Mouse (Mus musculus): ENCODE data around the gene Grm4.
A peak's percentile ranks its signal among the peaks of the same experiment; 100 is the strongest.

Gene Grm4

DNA sequence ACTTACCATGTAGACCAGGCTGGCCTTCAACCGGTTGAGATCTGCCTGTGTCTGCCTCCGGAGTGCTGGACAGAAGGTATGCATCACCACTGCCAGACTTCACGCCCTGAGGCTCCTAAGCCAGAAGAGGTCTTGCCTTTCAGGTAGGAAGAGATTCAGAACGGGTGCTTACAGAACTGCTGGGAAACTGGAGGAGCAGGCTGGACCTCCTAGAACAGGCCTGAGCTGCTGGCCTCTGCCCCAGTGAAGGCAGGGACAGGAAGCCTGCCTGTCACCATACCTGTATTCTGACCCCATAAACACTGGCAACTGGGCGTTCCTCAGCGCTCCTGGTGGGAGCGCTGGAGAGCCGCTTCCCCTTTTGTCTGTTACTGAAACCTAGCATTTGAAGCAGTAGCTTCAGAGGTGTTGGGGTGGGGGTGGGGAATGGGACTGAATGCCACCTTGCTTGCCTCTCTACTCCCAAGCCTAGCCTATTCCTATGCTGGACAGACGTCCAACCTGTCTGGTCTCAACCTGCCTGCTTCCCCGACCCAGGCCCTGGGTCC lies 30.3 kb upstream of the Grm4 start:
- no peak for DNase-seq (ENCODE audit: low spot score)

DNA sequence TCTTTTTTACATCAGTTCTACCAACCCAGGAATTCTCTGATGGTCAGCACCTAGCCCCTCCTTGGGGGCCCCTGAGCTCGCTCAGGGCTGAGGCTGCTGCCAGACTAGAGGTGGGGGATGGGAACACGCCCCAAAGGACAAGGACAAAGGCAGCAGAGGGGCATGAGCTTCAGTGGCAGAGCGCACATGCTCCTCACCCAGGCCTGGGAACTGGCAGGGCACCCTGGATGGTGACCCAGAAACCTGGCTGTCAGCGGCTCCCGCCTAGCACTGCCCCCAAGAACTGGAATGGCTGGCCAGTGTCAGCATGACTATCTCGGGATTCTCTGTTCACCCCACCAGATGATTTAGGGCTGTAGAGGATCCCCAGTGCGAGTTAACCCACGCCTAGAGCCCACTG lies 28.0 kb upstream of the Grm4 start:
- DNase-seq (ENCODE audit: low spot score), result no peak

- DNase-seq (ENCODE audit: low spot score), result no peak
These were observed 26.2 kb upstream of the Grm4 start for GRCm38 (mm10) chr17:27547253-27547868.

GRCm38 (mm10) chr17:27546574-27547085 lies 25.4 kb upstream of the Grm4 start:
- no peak for DNase-seq (ENCODE audit: low spot score)

DNA sequence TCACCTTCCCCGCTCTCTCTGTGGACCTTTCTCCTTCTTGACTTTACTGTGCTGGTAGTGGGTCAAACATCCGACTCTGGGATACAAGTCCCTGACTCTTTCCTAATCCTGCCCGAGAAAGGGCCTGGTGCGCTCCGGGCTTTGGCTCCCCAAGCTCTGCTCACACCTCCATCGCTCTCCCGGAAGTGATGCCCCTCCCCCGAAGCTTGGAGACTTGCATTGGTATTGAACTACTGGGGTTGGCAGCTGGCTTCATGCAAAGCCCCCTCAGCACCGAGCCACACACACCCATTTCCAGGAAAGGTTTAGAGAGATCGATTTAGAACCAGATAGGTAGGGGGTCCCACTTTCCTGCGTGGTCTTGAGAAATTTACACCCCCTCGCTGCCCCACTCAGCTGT lies 24.8 kb upstream of the Grm4 start:
- DNase-seq (ENCODE audit: low spot score), result no peak

DNA sequence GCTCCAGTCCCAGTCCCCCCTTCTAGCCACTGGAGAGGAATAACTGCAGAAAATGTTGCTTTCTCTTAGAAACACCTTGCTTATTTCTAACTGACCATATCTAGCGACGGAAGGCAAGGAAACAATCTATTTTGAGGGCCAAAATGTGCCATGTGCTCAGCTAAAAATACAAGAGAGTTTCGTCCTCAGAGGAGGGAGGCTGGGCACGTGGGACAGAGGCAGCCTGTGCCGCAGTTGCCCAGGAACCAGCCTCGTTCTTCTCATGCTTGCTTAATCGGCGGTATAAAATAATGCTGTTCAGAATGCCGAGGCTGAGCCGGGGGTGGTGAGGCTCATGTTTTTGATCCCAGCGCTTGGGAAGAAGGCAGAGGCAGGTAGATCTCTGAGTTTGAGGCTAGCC lies 23.3 kb upstream of the Grm4 start:
- no peak for DNase-seq (ENCODE audit: low spot score)

DNA sequence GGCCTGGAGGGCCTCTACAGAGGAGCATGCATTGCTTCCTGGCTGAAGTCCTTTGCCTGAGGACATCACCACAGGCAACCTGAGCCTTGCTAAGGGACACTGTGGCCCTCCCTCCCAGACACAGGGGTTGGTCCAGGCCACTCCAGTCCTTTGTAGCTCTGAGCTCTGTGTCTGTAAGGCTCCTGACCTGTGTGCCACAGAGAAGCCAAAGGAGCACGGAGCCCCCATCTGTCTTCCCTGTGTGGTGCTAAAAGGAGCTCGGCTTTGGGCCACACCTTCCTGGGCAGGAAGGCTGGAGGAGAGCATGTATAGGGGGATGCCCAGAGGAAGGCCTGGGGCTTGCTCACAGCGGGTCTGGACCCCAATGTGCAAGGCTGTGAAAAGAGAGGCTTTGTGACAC lies 20.8 kb upstream of the Grm4 start:
- no peak for DNase-seq (ENCODE audit: low spot score)

GRCm38 (mm10) chr17:27541261-27541660 lies 20.1 kb upstream of the Grm4 start:
- no peak for DNase-seq (ENCODE audit: low spot score)

DNA sequence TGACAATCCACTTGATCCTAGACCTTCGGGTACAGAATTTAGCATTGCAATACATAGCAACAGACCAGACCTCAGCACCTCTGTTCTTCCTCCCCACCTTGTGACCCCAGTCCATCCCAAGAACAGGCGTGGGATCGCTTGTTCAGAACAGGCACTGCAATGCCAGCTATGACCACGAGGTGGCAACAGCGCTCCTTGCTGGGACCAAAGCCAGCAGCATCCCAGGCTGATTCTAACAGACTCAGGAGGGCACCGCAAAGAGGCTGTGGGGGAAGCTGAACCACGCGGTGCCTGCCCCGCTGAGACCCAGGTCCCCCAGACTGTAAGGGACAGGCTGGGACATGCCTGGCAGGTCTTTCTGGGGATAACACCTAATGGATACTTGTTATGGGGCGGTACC lies 13.5 kb upstream of the Grm4 start:
- peak; percentile 57 for DNase-seq (ENCODE audit: low spot score)

- no peak for DNase-seq (ENCODE audit: low spot score)
These were observed 12.2 kb upstream of the Grm4 start for GRCm38 (mm10) chr17:27533354-27533753.

- DNase-seq (ENCODE audit: low spot score), result no peak
These were observed 10.9 kb upstream of the Grm4 start for GRCm38 (mm10) chr17:27532095-27532494.

DNA sequence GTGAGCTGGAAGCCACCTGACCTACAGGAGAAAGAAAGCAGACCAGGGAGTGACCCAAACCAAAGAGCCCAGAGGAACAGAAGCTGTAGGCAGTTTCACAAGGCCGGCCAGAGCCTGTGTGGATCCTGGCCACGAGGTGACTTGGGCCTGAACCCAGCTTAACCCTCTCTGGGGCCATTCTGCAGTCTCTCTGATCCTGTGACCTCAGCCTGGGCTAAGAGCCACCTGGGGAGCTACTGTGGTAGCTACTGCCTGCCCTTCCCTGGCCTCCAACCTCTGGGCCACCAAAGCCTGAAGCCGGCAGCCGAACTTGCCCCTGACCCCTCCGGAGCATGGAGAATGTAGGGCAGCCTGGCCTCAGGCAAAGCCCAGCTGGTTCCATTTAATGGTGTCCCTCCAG lies 7.6 kb upstream of the Grm4 start:
- no peak for DNase-seq (ENCODE audit: low spot score)

DNA sequence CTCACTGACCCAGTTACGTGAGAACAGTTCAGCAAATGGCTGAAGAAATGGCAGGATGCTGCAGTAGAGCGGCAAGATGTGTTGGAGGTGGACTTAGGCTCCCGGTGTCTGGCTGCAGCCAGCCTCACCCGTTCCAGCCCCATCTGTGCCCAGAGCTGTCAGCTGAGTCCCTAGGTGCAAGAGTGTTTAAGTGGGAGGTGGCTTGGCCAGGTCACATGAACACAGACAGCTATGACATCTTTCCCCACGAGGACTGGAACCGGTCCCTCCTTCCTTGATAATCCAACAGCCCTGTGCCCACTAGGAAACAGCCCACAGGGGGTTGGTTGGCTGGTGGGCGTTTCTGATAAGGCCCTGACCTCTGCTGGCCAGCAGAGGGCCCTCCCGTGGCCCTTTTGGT lies 6.8 kb upstream of the Grm4 start:
- no peak for DNase-seq (ENCODE audit: low spot score)

- DNase-seq (ENCODE audit: low spot score), result no peak
These were observed 6.0 kb upstream of the Grm4 start for GRCm38 (mm10) chr17:27527188-27527587.

DNA sequence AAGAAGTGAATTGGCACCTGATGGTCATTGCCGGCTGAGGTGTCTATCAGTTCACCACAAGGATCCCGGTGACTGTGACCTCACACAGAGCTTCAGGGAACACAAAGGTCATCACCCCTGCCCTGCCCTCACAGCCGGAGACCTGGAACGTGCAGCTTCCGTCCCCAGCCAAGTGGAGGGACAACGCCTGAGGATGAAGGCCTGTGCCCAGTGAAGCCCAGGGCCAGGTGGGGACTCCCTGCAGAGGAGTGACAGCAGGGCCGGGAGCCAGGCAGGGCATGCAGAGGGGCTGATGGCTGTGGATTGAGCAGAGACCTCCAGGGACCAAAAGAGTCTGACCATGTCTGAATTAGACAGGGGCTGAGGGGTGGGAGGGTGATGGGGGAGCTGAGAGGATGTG lies 1.9 kb upstream of the Grm4 start:
- DNase-seq (ENCODE audit: low spot score), result no peak

- DNase-seq (ENCODE audit: low spot score), result no peak
These were observed 646 bp downstream of the Grm4 start for GRCm38 (mm10) chr17:27520557-27520956.

DNA sequence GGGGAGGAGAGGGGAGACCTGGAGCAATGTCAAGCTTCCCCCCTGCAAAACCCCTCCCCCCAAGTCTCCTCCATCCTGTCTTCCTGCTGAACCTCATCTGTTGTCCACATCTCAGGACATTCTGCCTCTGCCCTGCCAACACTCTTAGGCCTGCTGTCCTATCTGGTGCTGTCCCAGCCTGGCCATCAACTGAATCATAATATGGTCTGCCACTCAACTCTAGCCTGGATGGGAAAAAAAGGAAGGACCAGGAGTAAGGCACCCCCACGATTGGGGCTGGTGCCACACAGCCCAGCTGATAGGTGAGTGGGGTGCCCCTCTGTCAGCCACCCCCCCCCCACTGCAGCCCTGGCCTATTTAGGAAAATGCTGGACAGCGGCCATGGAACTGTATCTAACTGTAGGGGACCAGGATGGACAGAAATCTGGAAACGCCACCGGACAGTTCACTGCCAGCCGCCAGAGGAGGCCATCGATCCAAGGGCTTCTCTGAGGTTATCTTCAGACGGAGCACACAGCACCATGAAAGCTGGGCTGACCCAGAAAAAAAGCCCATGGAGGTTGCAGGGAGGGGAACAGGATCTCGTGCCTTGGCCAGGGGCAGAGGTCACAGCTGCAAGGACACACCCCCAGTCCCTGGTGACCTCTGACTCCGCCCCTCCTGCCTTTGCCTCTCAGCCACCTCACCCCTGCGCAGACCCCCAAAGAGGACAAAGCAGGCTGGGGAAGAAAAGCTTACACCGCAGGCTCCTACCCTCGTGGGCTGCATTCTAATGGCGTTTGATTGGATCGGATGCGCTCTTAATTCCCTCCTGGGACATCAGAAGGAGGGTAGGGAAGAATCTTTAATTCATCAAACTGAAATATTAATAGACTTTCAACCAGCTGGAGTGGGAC lies 2.3 kb downstream of the Grm4 start:
- DNase-seq (ENCODE audit: low spot score), result no peak

GRCm38 (mm10) chr17:27518296-27518695 lies 2.9 kb downstream of the Grm4 start:
- no peak for DNase-seq (ENCODE audit: low spot score)

- no peak for DNase-seq (ENCODE audit: low spot score)
These were observed 7.1 kb downstream of the Grm4 start for GRCm38 (mm10) chr17:27513916-27514762.

GRCm38 (mm10) chr17:27513279-27513915 lies 7.8 kb downstream of the Grm4 start:
- DNase-seq (ENCODE audit: low spot score), result no peak

GRCm38 (mm10) chr17:27512619-27513161 lies 8.5 kb downstream of the Grm4 start:
- no peak for DNase-seq (ENCODE audit: low spot score)

Measured in ovary, adult 18-20 months (tissue).